ENCODE assay signal across 8 mouse cellular contexts in the genomic region with DNA sequence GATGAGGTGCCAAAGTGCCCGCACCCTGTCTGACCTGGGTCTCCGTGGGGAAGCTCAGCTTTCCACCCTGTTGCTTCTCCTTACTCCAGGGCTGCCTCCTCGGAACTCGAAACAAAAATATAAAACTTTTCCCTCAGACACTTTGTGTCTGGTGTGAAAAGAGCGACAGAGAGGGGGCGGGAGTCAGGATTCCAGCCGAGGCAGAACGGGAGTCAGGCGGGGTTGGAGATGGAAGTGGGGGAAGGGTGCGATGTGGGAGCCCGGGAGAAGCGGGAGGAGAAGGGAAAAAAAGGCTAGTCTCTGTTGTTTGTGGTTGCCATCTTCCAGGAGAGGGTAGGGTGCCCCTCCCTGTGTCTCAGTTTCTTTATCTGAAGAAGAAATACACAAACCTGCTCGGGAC. TPM values are rescaled to one million over a fixed set of nuclear protein-coding genes. Genes with fewer than 3 reads are reported as not detected.
DNase-seq lines count a peak whose midpoint lies in the region.

No protein-coding gene starts in this region.

- peak; percentile 45 for DNase-seq in gastrocnemius, postnatal 14 days
- DNase-seq in gastrocnemius, adult 18-20 months (ENCODE audit: low spot score), result no peak
- peak; percentile 54 for DNase-seq in embryo, embryonic 11 days
- DNase-seq in heart, postnatal 4 days, result peak; percentile 55
- peak; percentile 30 for DNase-seq in lung, postnatal 36 days
- no peak for DNase-seq in spleen, postnatal 4 days (ENCODE audit: low spot score in 2 of 2)
- DNase-seq in right cerebral cortex, postnatal 14 days, result no peak
- DNase-seq in adrenal gland, postnatal 25 days, result no peak

- intact Hi-C loops in gastrocnemius, postnatal 14 days (cut with DNase I; ENCODE audit: low total_unique reads), result no loop called here

RNA-seq across cellular contexts. Expression of a gene that starts 41.7 kb away (rescaled TPM):
- total RNA-seq in gastrocnemius, postnatal 14 days (2021), result 1 to 10 TPM; 4.4 to 4.6 TPM
- 1 to 10 TPM; 3.8 to 7.7 TPM for total RNA-seq in gastrocnemius, adult 18-20 months (2021)
- total RNA-seq in heart, postnatal 4 days (2021), result 1 to 10 TPM; 6.8 to 8.0 TPM
- 24.8 and 26.3 TPM in 2 replicates for total RNA-seq in adrenal gland, postnatal 25 days (2021)

Comparison
In these comparisons a context has a peak if more than half of its experiments do, and no peak if none do; other contexts are left out.
1. DNase-seq: peak in gastrocnemius, postnatal 14 days (single experiment), embryo, embryonic 11 days (single experiment), heart, postnatal 4 days (single experiment) and lung, postnatal 36 days (single experiment); none in gastrocnemius, adult 18-20 months (single experiment), spleen, postnatal 4 days (0 of 2), right cerebral cortex, postnatal 14 days (single experiment) and adrenal gland, postnatal 25 days (single experiment).